19 mouse cellular contexts compared by ENCODE assay signal in the genomic region with DNA sequence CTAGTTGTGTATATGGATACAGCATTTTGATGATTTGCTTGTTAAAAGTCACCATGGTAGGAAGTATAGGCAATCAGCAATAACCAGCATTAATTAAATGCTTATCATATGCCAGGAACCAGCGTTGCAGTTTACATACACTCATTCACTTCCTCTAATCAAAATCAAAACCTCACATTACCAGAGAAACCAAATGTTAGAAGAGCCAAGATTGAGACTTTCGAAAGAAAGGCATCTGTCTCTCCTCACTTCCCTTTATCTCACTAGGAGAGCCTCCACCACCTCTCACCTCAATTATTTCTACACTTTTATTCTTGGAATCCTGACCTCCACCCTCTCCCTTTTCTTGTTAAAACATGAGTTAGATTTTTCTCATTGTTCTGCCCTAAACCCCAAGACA. TPM values are rescaled to one million over a fixed set of nuclear protein-coding genes. Genes with fewer than 3 reads are reported as not detected.
A peak's percentile ranks its signal among the peaks of the same experiment; 100 is the strongest.
DNase-seq lines count a peak whose midpoint lies in the region; ATAC-seq lines count a peak whose summit lies in the region.
"Had no signal": no experiment of that assay in that cellular context is flagged by ENCODE, and none has a peak within 500 bp of the region (broad histone marks: within the 10 kb centered on the region; RNA-seq: fewer than 3 reads in every experiment).

No protein-coding gene starts in this region.

- peak; percentile 18 for DNase-seq in lung, postnatal 25 days (ENCODE audit: low spot score)
- DNase-seq in lung, adult 18-20 months = no peak
- DNase-seq in frontal cortex, postnatal 36 days (ENCODE audit: low spot score in 2 of 2) = no peak
- DNase-seq in right cerebral cortex, postnatal 36 days (ENCODE audit: low spot score in 2 of 2) = no peak
- no peak for DNase-seq in cerebellum, adult 11-12 months
- DNase-seq: adrenal gland, adult 2 months; adrenal gland, postnatal 10 days; adrenal gland, postnatal 25 days; cerebellum, adult 11 months; cerebellum, adult 2 months; cerebellum, adult 9-10 months; cerebellum, postnatal 10 days; cerebellum, postnatal 25 days; embryo, embryonic 11 days had no signal

- peak; percentile 43; the same call in 1 of the 2 replicates for ATAC-seq in common myeloid progenitor, adult 5-6 weeks (replicated peaks; ENCODE audit: low read depth, poor library complexity, severe bottlenecking)
- peak; percentile 54 for ATAC-seq in granulocyte monocyte progenitor cell, adult 5-6 weeks (replicated peaks; ENCODE audit: poor library complexity, severe bottlenecking)
- peak; percentile 52 for ATAC-seq in megakaryocyte progenitor cell, adult 5-6 weeks (replicated peaks; ENCODE audit: poor library complexity)
- ATAC-seq: forebrain, embryonic 14.5 days had no signal

RNA-seq across cellular contexts. Expression of a gene that starts 35.8 kb away (rescaled TPM):
- 15.5 and 20.9 TPM in 2 replicates for total RNA-seq in common myeloid progenitor, adult 5-6 weeks (2017)
- total RNA-seq in granulocyte monocyte progenitor cell, adult 5-6 weeks (2014; fragmentation: Nextera tagmentation) = 8.4 and 15.0 TPM in 2 replicates
- 4.4 and 5.1 TPM in 2 replicates for total RNA-seq in granulocyte monocyte progenitor cell, adult 5-6 weeks (2017)
- total RNA-seq in megakaryocyte progenitor cell, adult 5-6 weeks (2015) = 11.6 and 11.9 TPM in 2 replicates
- 2.3 and 5.4 TPM in 2 replicates for total RNA-seq in megakaryocyte progenitor cell, adult 5-6 weeks (2017)
- total RNA-seq: MEL had no signal
